Mouse (Mus musculus) regulatory T cell (primary cell): ENCODE measurements at regions not wholly inside any gene's neighbourhood (a gene's known extent, or its start where the extent isn't known, plus 50 kb on each side); places are given as distances from the start of the nearest gene placed in this dataset.

Experiments used
- in situ Hi-C: fragments of 300-600 bp; cut with MboI, MseI; formaldehyde crosslinking; loops from one replicate; pipeline ENCODE4 v1.15.1; 2025; ENCODE audit warnings: high pct_unique_total_duplicates

DNA sequence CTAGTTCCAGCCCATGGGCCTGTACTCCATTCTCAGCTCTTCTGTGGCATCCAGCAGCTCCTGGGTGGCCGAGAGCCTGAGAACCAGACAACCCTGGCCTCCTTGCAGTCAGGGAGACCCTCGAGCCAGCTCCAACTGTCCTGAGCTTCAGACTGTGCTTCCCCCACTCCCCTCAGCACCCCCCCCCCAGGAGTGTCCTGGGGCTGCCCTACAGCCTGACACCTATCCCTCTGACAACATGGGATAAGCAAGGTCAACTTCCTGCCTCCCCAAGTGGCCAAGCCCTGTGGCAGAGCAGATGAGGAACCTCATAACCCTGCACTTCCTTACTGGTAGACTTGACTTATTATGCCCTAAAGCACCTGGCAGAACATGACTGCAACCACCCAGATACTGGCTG is 823.1 kb upstream of the Tenm2 start:
- in situ Hi-C loops, result no loop called here

DNA sequence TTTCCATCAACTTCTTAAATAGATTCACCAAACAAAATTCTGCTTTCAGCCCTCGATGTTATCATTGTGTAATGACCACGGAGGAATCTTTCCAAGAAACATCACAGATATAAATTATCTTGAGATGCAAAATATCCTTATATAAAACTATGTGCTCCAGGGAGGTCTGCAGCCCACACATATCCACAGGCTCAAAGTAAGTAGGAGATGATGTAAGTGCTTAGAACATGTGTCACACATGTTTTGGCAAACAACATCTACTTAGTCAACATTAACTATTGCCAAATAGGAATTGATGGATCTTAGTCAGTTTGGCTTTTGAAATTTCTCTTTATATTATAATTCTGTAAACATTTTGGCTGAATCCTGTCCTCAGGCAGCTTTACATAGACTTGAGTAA is 800.8 kb upstream of the Tenm2 start:
- in situ Hi-C loops, result no loop called here

DNA sequence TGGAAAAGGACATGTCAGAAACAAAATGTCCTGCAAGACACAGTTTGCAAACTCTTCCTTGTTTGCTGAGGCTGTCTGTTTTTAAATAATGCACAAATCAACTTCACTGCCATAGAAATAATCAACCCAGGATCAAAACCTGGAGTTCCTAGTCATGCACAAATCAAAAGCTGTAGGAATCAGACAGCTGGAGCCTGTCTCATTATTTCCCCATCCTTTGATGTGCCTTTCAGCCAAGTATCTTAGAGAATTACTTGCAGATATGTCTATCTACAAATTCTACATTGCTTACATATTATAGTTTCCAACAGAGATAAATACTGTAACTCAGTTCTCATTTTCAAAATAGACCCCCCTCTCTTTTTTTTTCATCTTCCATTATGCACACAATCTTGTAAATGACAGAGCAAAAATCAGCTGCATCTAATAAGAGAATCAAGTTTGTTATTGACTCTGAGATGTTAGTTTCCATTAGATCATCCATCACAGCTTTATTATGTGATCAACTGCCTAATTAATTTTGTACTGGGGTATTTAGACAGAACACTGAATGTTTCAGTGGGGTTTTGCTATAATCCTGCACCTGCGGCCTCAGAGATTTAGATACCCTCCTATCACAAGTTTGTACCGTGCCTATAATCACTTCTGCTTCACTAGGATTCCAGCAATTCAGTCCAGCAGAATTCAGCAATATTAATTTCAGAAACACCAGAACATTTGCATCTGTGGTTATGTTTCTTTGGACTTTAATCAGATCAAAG is 798.9 kb upstream of the Tenm2 start:
- in situ Hi-C loops, result no loop called here

DNA sequence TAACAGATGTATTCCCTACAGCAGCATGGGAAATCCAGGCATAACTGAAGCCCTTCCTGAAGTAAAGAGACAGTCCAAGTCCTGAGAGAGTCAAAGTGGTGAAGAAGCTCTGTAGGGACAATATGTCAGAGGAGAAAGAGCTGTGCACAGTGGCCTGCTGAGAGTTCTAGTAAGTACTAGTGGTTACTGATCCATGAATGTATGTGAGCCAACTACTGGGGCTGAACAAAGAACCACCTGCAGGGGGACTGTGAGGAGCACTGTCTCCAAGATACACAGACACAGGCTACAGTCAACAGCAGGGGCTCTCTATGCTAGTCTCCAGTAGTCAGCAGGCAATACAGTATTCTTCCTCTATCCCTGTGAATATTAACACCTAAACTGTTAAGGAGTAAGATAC is 785.9 kb upstream of the Tenm2 start:
- in situ Hi-C loops, result no loop called here

DNA sequence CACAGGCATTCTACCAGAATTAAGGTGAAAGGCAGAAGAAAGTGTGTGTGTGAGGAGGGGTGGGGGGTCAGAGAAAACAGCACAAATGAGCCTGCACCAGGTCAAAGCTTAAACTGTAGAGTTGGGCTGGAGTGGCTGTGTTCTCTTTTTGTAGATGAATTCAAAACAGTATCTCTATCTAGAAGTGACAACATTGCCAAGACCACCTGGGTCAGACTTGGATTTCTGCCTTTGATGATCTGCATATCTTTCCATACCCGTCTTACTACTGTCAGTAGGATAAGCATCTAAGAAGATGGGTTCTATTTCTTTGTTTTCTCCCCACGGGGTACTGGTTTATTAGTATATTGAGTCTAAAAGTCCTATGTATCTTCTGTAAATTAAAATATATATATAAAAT is 742.4 kb upstream of the Tenm2 start:
- in situ Hi-C loops, result no loop called here

DNA sequence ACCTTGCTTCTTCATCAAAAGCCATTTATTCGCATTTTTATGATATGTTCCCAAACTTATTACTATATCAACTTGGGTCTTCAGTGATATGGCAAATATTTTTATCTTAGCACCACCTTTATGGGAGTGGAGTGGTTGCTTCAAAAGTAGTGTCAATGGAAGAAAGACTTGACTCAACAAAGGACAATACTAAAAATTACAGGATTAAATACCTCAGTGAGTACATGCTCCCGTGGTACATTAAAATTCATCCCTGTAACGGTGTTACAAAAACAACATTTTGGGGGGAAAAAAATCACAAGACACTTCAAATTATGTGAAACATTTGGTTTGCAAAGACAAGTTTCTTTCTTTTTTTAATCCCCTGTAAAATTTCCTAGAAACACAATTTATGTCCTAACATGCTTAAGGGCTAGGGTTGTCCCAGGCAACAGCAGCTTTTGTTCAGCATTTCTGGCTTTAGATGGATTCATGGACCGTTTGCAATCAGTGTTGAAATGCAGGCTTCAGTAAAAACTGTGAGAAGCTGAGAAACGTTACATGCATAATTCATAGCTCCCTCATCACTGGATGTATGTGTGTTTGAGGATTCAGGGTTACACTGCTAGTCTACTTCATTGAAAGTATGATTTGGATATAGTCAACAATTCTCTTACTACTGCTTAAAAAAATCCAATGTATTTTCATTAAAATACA is 700.8 kb upstream of the Tenm2 start:
- in situ Hi-C loops, result no loop called here

DNA sequence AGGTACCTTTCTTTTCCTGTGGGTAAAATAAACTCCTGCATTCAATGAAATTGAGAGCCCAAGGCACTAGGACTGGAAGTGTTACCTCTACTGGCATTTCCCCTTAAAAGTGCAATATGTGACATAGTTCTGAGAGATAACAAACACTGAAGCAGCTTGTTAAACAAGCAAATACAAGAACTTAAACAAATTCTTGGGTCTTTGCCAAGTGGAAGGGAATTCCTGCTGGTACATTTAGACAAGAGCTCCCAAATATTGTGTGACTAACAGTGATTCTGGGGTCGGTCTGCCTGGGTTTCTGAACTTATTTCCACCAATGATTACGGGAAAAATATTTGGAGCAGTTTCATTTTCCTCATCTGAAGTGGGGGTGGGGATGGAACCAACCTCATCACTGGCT is 677.4 kb upstream of the Tenm2 start:
- in situ Hi-C loops, result no loop called here

DNA sequence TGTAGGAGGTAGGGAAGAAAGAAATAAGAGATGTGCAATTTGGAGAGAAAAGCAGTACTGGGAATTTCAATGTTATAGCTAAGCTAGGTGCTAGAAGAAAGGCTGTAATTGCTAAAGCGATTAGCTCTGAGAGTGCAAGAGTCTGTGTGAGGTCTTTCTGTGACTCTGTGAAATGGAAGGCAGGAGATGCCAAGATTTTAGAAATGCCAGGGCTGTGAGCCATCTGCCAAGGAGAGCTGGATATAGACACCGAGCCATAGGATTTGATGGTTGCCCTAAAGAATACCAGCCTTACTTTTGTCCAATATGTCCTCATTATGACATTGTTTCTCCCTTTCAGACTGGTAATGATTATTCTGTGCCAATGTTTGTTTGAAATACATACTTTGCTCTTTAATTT is 669.2 kb upstream of the Tenm2 start:
- in situ Hi-C loops, result no loop called here

DNA sequence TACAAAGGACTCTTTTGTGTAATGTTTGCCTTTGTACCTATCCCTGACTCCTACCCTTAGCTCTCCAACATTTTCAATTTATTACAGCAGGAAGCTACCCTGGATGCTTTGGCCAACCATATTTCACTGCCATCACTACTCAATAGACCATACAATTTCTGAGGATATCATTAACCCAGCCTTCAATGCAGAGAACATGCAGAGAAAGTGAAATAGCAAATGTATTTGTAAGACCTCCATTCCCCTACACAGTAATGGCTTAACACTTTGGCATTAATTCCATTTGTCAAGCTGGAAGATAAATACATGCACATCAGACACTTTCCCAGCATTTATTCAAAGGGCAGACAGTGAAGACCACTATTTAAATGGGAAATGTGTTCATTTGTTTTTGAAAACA is 661.9 kb upstream of the Tenm2 start:
- in situ Hi-C loops, result no loop called here

DNA sequence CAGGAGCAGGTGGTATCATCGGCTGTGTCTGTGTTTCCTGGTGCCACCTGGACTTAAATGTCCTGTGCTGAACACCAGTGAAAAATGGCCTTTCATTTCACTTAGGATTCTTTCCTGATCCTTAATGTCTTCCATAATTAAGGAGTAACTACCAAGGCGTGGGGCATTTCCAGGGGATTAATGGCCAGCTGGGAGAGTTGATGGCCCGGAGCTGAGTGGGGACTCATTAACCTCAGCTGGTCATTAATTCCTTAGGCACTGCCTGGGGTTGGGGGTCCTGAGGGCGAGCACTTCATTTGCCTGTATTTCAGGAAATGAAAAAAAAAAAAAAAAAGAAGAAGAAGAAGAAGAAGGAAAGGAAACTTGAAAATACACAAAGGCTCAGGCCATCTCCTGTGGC is 647.0 kb upstream of the Tenm2 start:
- in situ Hi-C loops, result no loop called here

DNA sequence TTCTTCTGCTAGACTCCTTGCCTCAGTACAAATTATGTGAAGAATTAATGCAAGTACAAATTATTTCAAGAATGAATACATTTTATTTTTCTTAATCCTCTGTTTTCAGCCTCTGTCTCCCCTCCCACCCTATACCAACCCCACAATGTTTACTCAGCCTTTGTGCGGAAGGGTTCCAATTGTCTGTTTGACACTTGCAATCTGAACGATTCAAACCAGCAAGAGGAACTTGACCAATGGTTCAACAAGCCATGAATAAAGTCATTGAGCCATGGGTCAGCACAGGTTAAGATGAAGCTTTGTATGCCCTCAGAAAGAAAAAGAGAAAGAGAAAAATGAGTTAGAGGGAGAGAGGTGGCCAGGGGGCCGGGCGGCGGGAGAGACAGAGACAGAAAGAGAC is 601.5 kb upstream of the Tenm2 start:
- in situ Hi-C loops, result no loop called here

DNA sequence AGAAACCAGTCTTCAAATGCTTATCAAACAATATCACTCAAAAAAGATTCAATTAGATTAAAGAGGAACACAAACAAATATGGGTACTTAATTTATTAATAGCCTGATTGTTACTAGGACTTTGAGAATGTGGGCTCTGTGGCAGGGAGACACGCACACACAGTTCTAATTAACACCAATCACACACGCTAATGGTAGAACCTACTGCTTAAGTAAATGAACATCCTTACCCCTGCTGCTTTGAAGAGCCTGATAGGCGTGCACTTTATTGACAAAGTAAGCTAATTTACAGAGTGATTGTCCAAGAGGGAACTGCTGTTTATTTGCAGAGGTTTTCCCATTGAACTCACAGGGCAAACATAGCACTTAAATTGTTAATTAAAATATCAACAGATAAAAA is 595.2 kb upstream of the Tenm2 start:
- in situ Hi-C loops, result no loop called here

DNA sequence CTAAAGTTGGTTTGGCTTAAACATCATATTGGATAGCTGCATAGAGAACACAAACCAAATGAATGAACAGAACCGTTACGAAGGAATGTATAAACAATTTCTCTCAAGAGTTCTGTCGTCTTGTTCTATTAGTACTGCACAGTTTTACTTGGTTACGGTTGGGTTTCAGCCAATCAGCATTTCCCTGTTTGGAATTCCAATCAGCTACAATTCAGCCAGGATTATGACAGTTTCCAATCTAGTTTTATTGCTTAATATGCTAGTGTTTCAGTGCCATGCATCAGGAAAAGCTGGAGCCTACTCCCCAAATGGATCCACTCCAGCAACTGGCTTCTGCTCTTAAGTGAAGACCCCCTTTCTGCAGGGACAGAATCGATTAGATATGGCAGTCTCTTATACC is 571.0 kb upstream of the Tenm2 start:
- in situ Hi-C loops, result no loop called here

DNA sequence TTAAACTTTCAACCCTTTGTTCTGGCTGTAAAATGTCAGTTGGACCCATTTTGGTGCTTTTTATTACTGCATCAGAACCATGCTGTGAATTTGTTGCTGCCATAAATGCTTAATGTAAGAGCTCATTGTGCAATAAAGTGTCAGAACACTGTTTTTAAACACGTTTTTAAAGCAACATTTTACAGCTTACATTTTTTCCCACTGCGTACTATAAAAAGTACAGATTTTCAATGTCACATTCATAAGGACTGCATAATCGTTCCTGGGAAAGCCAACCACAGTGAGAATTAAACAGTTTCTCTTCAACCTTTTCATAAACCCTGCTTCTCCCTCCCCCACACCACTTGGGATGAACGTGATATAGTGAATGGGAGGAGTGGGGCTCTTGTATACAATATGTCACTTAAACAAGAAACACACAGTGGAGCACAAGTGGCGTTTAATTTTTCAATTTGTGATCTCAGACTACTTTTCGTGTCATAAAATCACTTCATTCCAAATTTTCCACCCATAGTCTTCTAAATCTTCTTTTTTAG is 563.1 kb upstream of the Tenm2 start:
- in situ Hi-C loops, result no loop called here

DNA sequence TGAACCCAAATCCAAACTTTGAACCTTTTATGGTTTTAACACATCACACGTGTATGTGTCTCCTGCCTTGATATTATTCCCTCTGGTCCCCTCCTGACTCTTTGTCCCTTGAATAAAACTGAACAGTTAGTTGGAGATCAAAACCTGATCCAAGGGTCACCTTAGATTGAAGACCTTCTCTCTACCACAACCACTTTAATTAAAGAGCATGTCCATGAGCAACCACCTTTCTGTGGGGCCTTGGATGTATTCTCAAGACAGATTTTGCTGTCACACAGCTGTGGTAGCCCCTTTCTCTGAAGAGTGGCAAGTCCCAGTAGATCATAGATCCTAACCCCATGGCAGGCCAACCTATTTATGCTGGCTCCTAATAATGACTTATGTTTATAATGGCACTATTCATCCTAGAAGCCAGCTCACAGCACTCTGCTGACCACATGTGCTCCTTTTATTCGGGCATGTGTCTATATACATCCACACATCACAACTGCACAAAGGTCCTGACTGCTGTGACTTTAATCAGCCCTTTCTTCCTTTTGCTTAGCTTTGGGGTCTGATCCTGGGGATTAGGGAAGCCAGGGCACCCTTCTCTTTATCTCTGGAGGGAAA is 536.8 kb upstream of the Tenm2 start:
- in situ Hi-C loops, result no loop called here

DNA sequence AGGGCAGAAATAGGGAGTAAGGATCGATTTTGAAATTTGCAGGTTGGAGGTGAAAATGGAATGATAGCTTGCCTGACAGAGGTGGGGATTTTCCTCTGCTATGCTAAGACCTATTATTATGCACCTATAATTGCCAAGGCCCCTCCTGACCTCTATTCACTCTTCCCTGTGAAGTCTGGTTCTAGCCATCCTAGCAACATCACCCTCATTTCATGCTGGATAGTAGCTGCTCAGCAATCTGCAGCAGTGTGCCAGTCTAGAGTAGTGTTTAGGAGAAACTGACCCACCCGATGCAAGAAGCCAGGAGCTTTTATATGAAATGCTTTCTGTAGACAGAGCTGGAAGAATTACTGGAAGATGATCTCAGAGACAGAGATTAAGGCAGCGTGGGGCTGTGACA is 535.1 kb upstream of the Tenm2 start:
- in situ Hi-C loops, result no loop called here

DNA sequence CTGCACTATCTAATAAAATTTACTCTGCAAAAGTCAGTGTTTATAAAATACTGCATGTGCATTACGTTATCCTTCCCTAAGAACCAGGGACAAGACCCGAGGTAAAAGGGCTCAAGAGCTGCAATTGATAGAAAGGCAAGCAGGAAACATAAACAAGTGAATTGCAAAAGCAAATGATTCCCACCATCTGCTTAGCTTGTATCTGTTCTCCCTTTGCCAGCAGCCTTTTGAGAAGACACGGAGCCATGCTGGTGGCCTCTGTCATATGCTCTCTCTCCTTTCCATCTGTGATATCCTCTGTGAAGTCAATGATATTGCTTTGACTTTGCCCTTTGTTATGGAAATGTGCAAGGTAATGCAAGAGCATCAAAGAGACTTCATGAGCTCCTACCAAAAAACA is 532.4 kb upstream of the Tenm2 start:
- in situ Hi-C loops, result no loop called here

DNA sequence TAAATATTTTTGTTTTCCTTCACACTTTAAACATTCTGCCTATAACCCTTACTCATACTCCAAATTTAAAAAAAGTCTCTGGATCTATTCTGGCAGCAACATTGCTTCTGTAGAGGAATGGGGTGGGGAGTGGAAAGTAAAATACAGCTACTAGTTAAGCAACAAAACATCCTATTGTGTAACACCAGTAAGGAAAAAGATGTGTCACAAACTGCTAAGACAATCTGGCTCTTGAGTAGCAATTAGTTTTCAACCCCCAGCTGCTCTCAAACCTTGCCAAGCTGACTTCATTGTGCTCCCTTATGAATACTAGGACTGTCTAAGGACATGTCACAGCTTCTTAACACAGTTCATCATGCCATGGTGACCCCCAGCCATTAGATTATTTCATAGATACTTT is 500.2 kb upstream of the Tenm2 start:
- in situ Hi-C loops, result no loop called here

DNA sequence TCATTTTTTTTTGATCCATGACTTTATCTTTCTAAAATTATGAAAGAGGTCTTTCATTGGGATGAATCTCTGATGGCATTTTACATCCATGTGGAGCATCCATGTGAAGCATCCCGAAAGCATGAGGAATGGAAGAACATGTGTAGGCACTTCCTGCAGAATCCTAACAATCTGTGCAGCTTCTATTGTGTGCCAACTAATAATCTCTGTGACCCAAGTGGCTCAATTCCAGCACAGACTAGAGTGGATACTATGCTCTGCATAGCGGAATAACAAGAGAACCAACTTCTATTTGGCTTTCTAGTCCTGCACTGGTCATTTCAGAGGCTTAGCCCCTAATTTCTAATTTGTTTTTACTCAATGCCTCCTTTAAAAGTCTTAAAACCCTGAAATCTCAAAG is 499.7 kb upstream of the Tenm2 start:
- in situ Hi-C loops, result no loop called here

DNA sequence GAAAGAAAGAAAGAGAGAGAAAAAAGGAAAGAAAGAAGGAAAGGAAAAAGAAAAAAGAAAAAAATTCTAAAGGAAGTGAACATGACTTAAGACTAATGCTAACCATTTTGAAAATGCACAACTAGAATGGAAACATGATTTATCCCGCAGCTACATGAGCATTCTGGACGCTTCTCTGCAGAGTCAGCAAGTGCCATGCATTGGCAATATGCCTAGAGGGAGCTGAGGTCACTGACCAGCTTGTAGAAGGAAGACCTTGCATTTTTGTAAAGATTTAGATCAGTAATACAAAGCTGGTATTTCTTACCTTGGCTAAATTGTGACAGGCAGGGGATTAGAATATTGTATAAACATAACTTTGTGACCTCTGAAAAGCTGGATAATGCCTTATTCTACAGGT is 461.2 kb upstream of the Tenm2 start:
- in situ Hi-C loops, result no loop called here

DNA sequence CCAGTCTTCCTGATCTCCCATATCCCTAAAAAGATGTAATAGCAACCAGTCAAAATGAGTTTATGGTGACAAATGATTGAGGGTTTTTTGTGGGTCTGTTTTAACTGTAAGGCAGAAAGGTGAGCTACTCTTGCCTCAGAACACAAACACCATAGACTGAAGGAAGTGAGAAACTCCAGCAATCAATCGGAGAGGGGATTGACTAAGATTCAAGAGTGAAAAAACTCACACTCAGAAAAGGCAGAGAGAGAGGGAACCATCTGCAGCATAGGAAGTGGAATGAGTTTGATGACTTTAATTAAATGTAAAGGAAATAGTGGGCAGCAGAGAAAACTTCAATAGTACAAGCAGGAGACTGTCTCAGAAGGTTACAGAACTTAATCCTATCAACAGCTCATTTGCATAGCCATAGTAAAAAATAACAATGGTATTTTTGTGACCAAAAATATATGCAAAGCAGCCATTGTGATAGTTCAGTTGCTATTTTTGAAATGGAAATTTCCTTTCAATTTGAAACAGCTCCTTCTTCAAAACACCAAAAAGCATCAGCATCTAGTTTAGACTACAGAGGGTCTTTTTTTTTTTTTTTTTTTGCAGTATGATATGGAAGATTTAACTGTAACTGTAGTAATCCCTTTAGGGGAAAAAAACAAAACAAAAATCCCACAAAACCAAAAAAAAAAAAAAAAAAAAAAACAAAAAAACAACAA is 442.9 kb upstream of the Tenm2 start:
- in situ Hi-C loops, result no loop called here

DNA sequence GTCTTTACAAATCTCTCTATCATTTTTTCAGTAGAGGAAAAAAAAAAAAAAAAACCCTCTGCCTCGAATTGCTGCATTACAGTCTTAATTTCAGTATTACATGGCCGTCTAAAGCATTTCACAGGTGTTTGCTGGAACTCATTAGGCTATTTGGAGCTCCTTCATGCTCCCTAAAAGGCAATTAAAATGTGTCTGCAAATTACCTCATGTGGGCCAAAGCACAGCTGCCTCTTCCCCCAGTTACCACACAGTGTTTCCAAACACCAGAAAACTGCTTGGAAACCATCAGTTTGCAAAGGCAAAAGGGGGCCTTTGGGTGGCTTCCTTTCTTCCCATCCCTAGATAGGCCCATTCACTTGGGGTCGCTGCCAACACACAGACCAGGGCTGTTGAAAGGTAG is 435.6 kb upstream of the Tenm2 start:
- in situ Hi-C loops, result no loop called here
